Mouse (Mus musculus) heart, adult 18-20 months (tissue): ENCODE results near the gene Igsf21. TPM values are rescaled to one million over a fixed set of nuclear protein-coding genes. Genes with fewer than 3 reads are reported as not detected.

ENCODE experiments used
- DNase-seq, 2 experiments: peaks; one replicate each; pipeline ENCODE4 v3.0.0; 2021 to 2022; ENCODE audit warnings: mixed read lengths in 1 of 2
- total RNA-seq, 2 experiments: library from RNA; stranded (reverse); gene quantifications; 2 replicates each; pipeline ENCODE4 v1.2.3; 2021

Igsf21 gene
- total RNA-seq, 2 experiments from 2014 or later: 0.17 to 0.33 TPM

DNA sequence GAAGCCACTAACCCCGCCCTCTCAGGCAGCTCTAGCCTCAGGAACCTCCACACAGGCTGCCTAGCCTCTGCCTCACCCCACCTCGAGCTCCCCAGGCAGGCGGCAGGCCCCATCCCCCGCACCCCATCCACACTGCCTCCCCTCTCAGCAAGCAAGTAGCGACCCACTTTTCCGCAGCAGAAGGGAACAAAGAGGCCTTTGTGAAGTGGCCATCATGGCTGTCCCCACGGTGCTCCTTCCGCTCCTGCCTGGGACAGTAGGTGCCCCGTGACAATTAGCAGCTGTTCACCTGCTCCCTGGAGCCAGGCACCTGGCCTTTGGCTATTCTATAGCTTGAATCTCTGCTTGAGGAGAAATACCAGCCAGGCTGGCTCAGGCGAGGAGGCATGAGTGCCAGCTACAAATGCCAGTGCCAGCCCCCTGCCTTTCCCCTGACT lies 9.3 kb downstream of the Igsf21 start:
- DNase-seq: no peak

DNA sequence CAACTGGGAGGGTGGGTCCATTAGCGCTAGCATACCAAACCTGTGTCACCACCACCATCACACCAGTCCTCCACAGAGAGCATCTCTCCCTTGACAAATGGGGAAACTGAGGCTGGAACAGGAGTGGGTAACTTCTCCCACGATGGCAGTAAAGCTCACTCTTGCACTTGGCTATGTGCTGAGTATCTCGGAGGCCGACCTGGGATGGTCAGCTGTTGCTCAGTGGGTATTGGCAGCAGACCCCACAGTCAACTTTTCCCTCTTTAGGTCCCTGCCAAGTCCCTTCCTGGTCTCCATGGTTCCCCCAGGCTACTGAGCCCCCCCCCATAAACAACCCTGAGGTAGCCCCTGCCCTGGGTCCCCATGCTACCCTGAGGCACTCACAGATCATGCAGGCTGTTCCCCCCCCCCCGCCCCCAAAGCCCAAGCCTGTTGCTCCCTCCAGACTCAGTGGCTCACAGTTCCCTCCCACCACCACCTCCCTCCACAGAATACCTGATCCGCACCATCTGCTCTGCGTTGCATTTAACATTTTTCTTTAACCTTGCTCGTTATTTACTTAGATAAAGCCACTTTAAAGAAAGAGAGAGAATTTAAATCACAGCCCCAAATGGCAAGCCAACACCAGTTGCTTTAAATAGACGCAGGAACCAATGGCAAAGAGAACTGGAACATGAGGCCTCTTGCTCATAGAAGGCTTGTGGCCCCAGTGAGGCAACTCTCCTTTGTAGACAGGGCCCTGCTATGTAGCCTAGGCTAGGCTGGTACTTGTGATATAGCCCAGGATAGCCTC lies 11.0 kb downstream of the Igsf21 start:
- no peak for DNase-seq

DNA sequence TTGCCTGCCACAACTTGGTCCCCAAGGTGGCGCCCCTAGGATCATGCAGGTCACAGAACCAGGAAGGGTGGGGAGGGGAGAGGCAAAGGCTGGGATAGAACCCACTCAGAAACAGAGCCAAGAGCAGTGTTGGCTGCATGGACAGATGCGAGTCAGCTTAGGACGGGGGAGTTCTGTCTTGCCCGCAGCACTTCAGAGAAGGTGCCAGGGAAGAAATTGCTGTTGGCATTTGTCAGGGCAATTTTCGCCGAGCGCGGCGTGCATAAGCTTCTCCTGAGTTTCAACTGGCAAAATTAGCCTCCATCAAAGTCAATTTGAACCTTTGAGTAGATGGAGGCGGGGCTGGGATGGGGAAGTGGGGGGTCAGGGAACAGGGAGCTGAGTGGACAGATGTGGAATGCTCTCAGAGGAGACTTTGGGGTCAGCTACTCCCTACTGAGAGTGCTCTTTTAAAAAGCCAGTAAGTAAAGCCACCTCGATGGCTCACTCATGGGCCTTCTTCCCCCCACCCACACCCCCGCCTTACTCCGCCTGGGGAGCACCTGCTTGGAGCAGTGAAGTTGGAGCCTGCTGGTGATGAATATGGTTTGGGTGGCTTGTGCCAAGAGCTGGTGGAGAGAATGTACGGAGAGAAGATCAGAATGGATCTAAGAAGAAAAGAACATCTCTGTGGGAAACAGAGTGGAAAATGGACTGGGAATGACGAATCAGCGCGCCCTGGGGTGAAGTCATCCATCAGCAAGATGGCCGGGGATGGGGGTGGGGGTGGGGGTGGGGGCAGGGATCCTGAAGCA lies 12.0 kb downstream of the Igsf21 start:
- no peak for DNase-seq

DNA sequence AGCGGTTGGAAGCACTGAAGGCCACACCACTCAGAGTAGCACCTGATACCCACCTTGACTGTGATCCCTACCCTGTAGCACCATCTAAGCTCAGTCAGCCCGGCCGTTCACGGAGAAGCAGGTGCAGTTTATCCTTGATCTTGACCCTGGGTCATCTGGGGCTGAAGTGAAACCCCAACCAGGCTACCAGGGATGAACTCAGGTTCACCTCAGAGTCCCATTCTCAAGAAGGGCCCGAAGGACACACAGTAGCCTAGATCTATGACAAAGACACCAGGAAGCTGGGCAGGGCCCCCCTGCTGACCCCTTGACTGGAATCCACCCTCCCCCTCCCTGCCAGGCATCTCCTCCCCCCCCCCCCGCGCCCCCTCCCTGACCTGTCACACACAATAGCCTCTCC lies 18.7 kb downstream of the Igsf21 start:
- DNase-seq: no peak

DNA sequence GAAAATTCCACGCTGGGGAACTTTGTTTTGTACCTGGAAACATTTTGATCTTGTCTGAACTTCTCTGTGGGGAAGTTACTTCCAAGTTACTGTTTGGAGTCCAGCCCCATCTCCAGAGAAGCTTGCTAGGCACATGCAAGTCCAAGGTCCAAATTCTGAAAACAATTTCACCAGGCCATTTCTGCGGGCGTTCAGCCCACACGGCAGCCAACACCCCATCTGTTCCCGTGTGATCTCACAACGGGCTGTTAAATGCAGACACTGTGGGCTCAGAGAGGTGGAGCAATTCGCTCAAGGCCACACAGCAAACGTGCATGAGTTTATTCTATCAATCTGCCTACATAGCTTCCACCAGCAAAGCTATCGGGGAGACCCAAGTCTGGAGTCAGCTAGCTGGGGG lies 21.4 kb downstream of the Igsf21 start:
- DNase-seq: no peak

DNA sequence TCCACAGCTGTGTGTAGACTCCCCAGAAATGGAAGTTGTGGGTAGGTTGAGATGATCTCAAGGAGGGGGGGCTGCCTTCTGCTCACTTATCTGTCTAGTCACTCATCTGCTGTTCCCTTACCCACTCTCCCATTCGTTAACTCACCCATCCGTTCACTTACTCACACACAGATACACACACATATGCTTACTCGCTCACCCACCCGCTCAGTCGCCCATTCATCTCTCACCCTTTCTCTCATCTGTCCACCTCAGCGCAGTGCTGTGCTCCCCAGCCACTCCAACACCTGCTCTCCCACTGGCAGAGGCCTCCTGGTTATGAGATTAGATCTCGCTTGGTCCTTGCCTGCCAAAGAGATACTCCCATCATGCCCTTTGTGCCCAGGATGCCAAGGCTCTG lies 22.1 kb downstream of the Igsf21 start:
- no peak for DNase-seq

DNA sequence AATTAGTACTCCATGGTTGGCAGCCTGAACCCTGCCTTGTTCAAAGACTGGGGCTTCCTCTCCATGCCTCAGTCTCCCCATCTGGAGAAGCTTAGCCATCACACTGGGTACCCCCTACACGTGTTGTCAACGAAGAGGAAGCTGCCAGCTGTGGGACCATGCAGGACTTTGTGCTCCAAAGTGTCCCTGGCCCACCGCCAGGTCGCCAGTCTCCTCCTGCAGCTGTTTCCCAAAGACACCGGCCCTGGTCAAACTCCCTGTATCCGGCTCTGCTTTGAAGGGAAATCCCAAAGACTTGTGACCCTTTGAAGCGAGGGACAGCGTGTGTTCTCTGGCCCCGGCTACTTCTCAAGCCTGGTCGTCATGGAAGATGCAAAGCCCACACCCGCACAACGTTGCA lies 23.5 kb downstream of the Igsf21 start:
- DNase-seq: no peak

DNA sequence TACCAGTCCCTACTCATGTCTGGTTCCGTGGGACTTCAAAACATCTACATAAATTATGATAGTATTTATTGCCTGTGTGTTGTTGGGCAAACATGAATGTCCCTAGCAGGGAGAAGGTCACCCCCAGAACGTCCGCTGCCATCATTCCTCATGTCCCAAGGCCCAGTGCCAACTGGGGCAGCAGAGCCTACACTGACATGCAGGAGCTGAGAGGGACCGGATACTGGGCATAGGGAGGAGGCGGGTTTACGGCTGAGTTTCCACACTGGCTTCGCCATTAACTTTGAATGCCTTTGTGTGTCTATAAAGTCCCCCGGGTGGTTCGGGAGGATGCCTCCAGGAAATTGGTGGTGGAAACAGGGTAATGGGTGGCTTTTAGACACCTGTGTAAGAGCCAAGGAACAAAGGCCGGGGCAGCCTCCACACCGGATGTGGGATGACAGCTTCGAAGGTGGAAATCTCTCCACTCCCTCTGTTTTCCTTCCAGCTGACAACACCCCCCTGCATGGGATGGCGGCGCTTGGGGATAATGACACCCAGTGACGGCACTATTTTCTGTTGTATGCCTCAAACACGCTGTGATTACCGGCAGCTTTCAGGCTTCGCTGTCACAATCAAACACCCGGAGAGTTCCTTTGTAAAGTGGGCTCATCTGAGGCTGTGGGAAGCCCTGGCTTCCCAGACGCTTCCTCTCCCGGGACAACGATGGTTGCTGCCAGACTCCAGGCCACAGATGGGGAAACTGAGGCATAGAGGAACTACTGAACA lies 26.1 kb downstream of the Igsf21 start:
- peak; percentile 26 to 51 for DNase-seq

DNA sequence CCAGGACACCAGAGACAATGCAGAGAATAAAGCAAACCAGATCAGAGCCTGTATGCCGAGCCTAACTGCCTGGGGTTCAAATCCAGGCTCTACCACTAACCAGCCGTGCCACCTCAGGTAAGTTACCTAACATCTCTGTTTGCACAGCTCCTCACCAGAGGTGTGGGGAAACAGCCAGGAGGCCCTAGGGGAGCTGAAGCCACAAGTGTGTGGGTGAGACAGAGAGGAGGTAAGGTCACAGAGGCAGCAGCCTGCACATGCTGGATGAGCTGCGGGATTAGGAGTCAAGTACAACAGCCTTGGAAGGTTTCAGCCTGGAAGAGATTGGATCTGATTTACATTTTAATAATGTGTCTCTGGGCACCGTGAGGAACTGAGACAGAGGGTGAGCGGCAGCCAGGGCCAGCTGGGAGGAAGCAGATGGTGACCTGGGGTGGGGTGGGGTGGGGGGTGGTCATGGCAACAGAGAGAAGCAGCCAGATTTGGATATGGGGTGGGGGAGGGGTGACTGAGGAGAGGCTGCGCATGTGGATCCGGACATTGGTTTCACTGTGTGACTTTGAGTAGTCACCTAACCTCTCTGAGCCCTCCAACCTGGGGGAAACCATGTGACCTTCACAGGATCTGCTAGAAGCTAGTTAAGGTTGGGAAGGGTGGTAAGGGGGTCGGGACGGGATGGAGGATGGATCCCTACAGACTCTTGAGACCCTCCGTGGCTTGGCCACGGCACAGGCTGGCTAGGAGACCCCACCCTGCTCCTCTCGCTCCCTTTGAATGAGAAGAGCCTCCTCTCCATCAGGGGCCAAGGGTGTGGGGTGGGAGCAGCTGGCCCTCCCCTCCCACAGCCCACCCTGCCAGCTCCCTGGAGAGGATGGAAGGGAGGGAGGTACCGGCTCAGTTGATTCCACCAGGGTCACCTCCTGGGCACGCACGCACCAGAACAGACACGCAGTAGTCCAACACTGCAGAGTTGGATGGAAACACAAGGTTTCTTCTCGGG lies 27.4 kb downstream of the Igsf21 start:
- DNase-seq: no peak

DNA sequence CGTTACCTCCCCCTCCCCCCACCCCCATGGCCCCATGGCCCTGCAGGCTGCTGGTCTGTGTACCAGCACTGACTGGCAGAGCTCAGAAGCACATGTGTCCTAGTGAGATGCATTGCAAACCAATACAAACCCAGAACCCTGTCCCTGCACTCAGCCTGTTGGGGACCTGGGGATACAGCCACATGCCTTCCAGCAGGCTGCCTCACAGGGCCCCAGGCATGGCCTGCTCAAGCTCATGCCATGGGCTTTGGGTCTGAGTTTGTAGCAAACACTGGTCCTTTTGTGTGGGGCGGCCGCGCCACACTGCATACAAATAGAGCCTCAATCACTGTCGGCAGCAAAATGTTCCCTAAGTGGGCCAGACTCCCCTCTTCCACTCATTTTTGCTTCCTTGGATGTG lies 28.2 kb downstream of the Igsf21 start:
- DNase-seq: no peak

DNA sequence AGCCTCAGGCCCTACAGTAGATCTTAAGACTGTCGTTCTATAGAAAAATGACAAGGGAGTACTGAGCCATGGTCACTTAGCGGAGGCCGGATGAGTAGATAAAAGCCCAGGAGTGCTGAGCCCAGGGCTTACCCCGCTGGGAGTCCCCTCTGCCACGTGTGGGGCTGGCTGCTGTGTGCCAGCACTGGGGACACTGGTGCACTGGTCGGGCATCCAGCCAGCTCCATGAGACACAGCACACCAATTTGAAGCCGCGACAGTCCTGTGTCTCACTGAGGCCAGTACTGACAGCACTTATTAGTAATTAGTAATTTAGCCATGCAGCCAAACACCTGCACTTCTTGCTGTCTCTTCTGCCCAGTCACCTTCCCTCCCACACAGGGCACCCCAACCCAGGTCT lies 28.6 kb downstream of the Igsf21 start:
- no peak for DNase-seq

DNA sequence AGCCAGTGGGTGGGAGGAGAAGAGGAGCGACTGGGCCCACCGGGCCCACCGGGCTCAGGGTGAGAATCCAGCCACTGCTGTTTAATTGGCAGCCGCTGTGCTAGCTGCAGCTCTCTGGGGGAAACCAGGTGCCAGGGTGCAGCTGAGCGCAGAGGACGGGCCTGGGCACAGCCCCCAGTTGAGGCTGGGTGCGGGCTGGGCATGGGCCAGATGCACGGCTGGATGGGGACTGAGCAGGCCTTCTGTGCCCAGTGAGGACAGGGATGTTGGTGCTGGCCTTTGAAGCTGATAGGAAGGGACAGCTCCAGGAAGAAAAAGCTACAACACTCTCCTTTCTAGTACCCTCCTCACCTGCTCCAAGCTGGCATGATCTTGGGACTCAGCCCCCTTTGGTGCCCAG lies 30.5 kb downstream of the Igsf21 start:
- DNase-seq: no peak

DNA sequence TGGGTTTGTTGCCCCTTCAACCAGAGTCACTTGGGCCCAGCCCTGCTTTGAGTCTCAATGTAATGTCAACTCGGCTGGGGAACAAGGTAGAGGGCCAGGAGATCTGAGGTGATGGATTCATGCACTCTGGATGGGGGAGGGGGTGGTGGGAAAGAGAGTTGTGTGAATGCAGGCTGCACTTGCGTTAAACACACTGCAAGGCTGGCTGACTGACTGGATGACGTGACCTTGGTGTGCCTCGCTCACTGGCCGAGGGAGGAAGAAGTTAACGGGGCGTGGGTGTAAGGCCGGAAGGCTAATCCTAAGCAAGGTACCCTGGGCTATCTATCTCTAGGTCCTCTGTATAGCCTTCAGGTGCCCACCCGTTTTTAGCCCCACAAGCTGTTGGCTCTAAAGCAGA lies 31.4 kb downstream of the Igsf21 start:
- no peak for DNase-seq

DNA sequence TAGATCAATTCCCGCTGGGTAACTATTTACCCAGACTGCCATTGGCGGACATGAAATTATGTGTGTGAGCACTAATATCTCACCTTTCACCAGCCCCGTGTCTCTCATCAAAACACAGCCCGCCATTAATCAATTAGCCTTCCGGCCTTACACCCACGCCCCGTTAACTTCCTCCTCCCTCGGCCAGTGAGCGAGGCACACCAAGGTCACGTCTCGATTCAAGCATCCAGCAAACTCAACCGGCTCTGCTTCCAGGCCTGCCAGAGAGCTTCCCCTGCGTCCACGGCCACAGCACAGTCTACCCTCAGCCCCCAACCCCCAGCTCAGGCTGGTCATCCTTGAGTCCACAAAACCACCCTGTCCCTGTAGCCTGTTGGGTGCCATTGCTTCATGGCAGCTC lies 32.2 kb downstream of the Igsf21 start:
- no peak for DNase-seq

DNA sequence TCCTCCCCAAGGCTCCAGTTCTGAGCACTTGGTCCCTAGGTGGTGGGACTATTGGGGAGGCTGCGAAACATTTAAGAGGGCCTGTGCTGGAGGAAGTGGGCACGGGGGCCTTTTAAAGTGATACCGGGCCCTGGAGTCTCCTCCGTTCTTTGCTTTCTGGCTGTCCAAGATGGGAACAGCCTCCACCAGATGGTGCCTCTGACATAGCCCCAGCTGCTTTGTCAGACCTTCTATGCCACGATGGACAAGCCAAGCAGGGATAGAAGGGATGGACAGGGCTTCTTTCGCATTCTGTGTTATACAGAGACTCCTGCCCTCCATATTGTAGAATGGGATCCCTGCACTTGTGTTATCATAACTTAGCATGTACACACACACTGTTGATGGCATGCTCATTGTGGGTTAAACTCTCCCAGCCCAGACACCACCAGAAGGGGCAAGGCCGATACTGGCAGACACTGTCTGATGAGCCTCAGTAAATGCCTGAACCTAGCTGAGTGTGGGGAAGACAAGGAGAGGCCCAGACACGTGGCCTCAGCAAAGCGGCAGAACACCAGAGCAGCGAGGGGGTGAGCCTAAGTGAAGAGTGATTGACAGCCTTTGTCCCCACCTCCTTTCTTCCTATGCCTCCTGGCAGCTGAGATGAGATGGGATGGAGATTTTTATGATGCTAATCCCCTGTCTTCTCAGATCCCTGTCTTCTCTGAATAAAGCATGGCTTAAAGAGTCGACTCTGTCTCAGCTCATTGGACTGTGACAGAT lies 36.3 kb downstream of the Igsf21 start:
- no peak for DNase-seq

DNA sequence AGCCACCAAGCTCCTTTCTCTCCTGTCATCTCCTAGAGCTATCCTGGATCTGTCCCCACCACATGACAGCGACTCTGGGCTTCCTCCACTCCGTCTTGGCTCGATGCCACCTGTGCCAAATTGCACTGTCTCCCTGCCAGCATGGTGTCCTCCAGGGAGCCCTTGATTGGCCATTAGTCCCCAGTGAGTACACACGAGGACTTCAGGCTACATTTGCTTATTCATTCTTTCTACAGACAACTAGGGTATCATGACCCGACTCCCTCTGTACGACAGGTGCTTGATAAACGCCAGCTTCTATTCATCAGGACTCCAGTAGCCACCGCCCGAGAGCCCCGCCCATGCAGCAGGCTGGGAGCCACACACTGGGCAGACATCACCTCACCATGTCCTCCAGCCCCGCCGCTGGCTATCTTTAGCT lies 40.8 kb downstream of the Igsf21 start:
- DNase-seq: peak; percentile 68 to 72

DNA sequence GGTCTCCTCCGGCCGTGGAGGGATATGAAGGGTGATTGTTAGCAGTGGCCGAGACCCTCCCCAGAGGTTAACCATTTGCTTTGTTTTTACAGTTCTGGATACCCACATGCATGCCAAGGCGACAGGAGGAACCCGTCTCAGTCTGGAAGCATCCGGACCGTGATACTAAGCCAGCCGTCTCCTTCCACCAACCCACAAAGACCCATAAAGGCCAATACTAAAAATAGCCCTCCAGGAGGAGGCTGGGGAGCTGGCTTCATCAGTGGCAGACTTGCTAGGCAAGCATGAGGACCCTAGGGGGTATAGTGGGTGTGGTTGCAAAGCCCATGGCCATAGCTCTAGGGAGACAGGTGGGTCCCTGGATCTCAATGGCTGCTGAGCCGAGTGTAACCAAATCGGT lies 41.8 kb downstream of the Igsf21 start:
- no peak for DNase-seq

DNA sequence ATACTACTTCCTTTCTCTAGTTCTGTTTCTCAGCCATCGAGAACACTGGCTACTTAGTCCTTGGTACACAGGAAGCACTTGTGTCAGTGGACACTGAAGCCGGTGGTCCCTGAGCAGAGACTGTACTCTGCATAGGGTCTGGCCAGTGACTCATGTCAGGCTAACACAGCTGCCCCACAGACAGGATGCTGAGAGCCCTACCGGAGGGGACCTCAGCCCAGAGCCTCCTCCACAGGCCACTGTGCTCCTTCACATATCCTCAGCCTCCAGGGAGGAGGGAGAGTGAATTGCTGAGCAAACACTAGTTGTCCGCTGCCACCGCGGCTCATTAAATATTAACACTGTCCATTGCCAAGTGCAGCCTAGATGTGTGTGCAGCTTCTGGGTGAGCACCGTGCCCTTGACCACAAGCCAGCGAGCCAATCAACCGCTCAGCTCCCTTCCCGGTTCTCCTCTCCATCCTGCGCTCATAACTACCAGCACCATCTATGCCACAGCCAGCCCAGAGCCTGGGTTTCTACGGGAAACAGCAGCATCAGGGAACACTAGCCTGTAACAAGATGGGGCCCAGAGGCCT lies 42.8 kb downstream of the Igsf21 start:
- DNase-seq: no peak

DNA sequence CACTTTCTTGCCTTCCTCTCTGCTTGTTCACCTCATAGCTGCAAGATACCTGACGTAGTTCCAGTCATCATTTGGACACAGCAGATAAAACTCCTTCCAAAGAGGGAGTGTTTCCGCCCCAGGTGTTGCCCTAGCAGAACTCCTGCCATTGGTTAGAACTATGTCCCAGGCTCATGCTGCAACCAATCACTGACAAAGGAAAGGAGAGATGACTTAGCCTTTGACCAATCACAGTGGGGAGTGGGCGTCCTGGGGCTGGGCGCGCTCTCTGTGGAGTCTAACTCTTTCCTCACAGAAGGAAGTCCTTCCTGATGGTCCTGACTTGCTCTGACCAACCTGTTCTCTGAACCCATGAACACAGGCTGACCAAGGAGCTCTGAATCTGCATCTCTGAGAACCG lies 44.4 kb downstream of the Igsf21 start:
- no peak for DNase-seq

DNA sequence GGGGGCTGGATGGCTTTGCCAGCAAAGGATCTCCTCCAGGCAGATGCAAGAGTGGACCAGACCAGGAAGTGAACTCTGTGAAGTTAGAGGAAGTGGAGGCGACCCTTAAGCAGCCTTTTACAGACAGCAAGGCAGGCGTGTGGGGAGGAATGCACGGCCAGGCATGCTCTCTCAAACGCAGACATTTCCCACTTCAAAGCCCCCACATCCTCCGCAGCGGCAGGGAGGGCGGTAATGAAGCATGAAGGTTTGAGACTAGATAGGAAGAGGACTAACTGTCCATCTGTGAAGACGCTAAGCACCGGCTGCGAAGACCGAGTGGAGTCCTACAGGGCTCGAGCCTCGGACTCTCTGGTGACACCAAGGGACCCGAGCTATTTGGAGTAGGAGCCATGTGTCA lies 46.3 kb downstream of the Igsf21 start:
- DNase-seq: no peak
